Mouse (Mus musculus) intestine, postnatal 0 days (tissue): ENCODE measurements around the gene Nol4l. TPM values are rescaled to one million over a fixed set of nuclear protein-coding genes. Genes with fewer than 3 reads are reported as not detected.

Source experiments
- ATAC-seq: fragments of 200-750 bp; cut with Nextera tagmentation; 2 replicates; pipeline ENCODE4 v1.8.0; 2017; ENCODE audit warnings: mild to moderate bottlenecking, moderate TSS enrichment, moderate library complexity
- H3K27ac ChIP-seq: fragments of 300-500 bp; sonication (generic); 2 replicates; pipeline ENCODE4 v1.5.1; 2014; ENCODE audit warnings: mild to moderate bottlenecking, low read depth, low read length, moderate library complexity
- H3K27me3 ChIP-seq: fragments of 300-500 bp; sonication (generic); replicated peaks from 2 replicates; pipeline ENCODE4 v1.6.1; 2014; ENCODE audit warnings: low read length, mixed read lengths; ENCODE audit not compliant: control insufficient read depth, insufficient read depth
- H3K36me3 ChIP-seq: fragments of 300-500 bp; sonication (generic); 2 replicates; pipeline ENCODE4 v1.6.1; 2014; ENCODE audit warnings: mild to moderate bottlenecking, moderate library complexity; ENCODE audit not compliant: control insufficient read depth, insufficient read depth
- H3K4me1 ChIP-seq: fragments of 300-500 bp; sonication (generic); replicated peaks from 2 replicates; pipeline ENCODE4 v1.6.1; 2014; ENCODE audit warnings: antibody characterized with exemption, low read length, mixed read lengths; ENCODE audit not compliant: control insufficient read depth, insufficient read depth
- H3K4me2 ChIP-seq: fragments of 300-500 bp; sonication (generic); replicated peaks from 2 replicates; pipeline ENCODE4 v1.6.1; 2014; ENCODE audit warnings: low read depth, mild to moderate bottlenecking, moderate library complexity
- H3K4me3 ChIP-seq: fragments of 300-500 bp; sonication (generic); 2 replicates; pipeline ENCODE4 v1.5.1; 2014; ENCODE audit warnings: low read depth, low read length
- H3K9ac ChIP-seq: fragments of 300-500 bp; sonication (generic); 2 replicates; pipeline ENCODE4 v1.6.1; 2014; ENCODE audit warnings: mild to moderate bottlenecking, low read depth, low read length
- H3K9me3 ChIP-seq: fragments of 300-500 bp; sonication (generic); 2 replicates; pipeline ENCODE4 v1.6.1; 2016; ENCODE audit warnings: mixed run types; ENCODE audit not compliant: control insufficient read depth
- CTCF ChIP-seq: sonication (generic); IDR thresholded peaks from 2 replicates; pipeline ENCODE4 v1.5.1; 2016; ENCODE audit warnings: low read depth, mild to moderate bottlenecking, control low read depth, antibody characterized with exemption, moderate library complexity
- WGBS: fragments of 180-500 bp; shearing (Covaris S2); extraction: QIAGEN DNeasy Blood & Tissue Kit; methylation state at CpG from one replicate; pipeline ENCODE4 v1.1.7; 2014; 5-methylcytosine and 5-hydroxymethylcytosine counted together
- polyA plus RNA-seq: library from polyadenylated mRNA; unstranded; fragments of >200 nt; fragmentation: Nextera tagmentation; extraction: Ambion mirVana; gene quantifications from 2 replicates; pipeline ENCODE4 v1.2.1, GENCODE M21; 2015

Nol4l gene
- polyA plus RNA-seq, 1 experiment from 2014 or later: 21.9 TPM

DNA sequence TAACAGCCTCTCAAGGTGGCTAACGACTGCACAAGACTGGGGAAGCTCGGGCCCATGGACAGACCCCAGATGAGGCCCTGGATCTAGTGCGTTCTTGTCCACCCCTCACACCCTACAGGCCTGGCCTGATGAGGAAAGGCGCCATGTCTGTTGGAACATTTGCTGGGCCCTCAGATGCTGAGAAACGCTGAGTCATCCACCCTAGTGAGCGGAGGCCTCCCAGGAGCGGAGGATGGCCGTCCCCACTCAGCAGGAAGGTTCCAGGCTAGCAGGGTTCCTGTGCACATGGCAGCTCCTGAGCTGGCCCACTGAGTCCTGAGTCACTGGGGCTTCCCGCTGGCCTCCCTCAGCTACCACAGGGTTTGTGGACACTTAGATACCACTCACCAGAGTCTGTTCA is 9.7 kb downstream of the Nol4l start:
- no peak overlapping the region for H3K9ac ChIP-seq
- 73% methylated on average over 9 of the region's 9 CpGs for WGBS
- 0 out of 2 replicates have a peak, but pooled peaks cover under 1% of the 10 kb centered on the region for H3K4me1 ChIP-seq
- H3K4me2 ChIP-seq: no peak overlapping the region
- no peak overlapping the region for H3K27ac ChIP-seq
- TF ChIP-seq CTCF: no peak
- H3K36me3 ChIP-seq: no peaks in the 10 kb centered on the region
- no peak for ATAC-seq
- no peaks in the 10 kb centered on the region for H3K9me3 ChIP-seq
- H3K27me3 ChIP-seq: no peaks in the 10 kb centered on the region
- no peak overlapping the region for H3K4me3 ChIP-seq

DNA sequence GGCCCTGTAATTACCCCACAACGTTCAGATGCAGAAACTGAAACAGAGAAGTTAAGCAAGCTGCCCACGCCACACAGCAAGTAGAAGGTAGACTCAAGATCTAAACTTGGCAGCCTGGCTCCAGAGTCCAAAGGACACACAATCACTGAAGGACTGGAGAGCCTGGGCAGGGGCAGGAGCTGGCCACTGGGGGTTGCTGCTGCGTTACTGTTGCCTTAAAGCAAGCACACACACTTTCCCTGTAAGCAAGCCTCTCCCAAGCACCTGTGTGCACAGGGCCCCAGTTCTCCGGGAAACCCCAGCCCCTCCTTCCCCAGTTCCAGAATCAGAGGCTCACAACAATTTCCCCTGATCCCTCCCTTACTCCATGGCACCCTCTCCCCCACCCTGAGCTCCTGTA is 12.8 kb downstream of the Nol4l start:
- Histone ChIP-seq H3K36me3 (no peaks in the 10 kb centered on the region), H3K4me1 (no peaks in the 10 kb centered on the region), H3K4me2 (no peak overlapping the region), H3K9me3 (no peaks in the 10 kb centered on the region), H3K4me3 (no peak overlapping the region), H3K27me3 (no peaks in the 10 kb centered on the region), H3K9ac (no peak overlapping the region), H3K27ac (no peak overlapping the region)
- peak; percentile 79 for TF ChIP-seq CTCF
- 21% methylated on average over 4 of the region's 4 CpGs for WGBS
- peak; percentile 82 for ATAC-seq

GRCm38 (mm10) chr2:153515582-153515981 is 14.2 kb downstream of the Nol4l start:
- ATAC-seq: no peak
- 82% methylated on average over 6 of the region's 6 CpGs for WGBS
- Histone ChIP-seq H3K9me3 (no peaks in the 10 kb centered on the region), H3K27ac (no peak overlapping the region), H3K36me3 (no peaks in the 10 kb centered on the region), H3K9ac (no peak overlapping the region), H3K4me3 (no peak overlapping the region), H3K4me2 (no peak overlapping the region), H3K4me1 (no peaks in the 10 kb centered on the region), H3K27me3 (no peaks in the 10 kb centered on the region)
- no peak for TF ChIP-seq CTCF

- Histone ChIP-seq H3K4me2 (no peak overlapping the region), H3K36me3 (no peaks in the 10 kb centered on the region), H3K9ac (no peak overlapping the region), H3K4me3 (no peak overlapping the region), H3K27me3 (no peaks in the 10 kb centered on the region), H3K9me3 (no peaks in the 10 kb centered on the region), H3K4me1 (peaks cover under 1% of the 10 kb centered on the region), H3K27ac (no peak overlapping the region)
- no peak for ATAC-seq
- 76% methylated on average over 14 of the region's 14 CpGs for WGBS
- no peak for TF ChIP-seq CTCF
These were observed 15.0 kb downstream of the Nol4l start for GRCm38 (mm10) chr2:153514497-153515380.

DNA sequence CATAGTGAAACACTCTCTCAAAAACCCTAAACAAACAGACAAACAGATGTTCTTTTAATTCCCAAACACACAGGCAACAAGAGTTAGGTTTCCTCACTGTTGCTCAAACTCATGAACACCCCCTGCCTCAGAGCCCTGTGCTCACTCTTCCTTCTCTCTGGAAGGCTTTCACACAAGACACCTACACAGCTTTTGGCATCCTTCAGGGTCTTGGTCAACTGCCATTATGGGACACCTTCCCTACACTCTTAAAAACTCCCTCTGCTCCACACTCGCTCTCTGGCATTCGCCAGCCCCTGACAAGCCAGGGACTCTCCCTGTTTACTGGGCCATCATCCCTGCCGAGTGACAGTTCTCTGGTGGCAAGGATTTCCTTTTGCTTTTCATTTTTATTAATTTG is 15.8 kb downstream of the Nol4l start:
- peaks cover 5% of the 10 kb centered on the region for H3K4me1 ChIP-seq
- TF ChIP-seq CTCF: no peak
- WGBS: 90% methylated on average over 3 of the region's 3 CpGs
- no peaks in the 10 kb centered on the region for H3K36me3 ChIP-seq
- no peaks in the 10 kb centered on the region for H3K27me3 ChIP-seq
- no peak overlapping the region for H3K27ac ChIP-seq
- H3K9ac ChIP-seq: no peak overlapping the region
- H3K4me2 ChIP-seq: no peak overlapping the region
- H3K9me3 ChIP-seq: no peaks in the 10 kb centered on the region
- no peak overlapping the region for H3K4me3 ChIP-seq
- no peak for ATAC-seq

GRCm38 (mm10) chr2:153512416-153513323 is 17.1 kb downstream of the Nol4l start:
- no peak overlapping the region for H3K9ac ChIP-seq
- H3K4me2 ChIP-seq: no peak overlapping the region

More at GRCm38 (mm10) chr2:153512416-153513323, 17.1 kb downstream of the Nol4l start:
- H3K4me1 ChIP-seq: peaks cover 5% of the 10 kb centered on the region
- ATAC-seq: no peak
- no peak overlapping the region for H3K4me3 ChIP-seq
- H3K9me3 ChIP-seq: no peaks in the 10 kb centered on the region
- H3K27ac ChIP-seq: no peak overlapping the region
- no peak for TF ChIP-seq CTCF
- no peaks in the 10 kb centered on the region for H3K36me3 ChIP-seq
- WGBS: 82% methylated on average over 14 of the region's 14 CpGs
- no peaks in the 10 kb centered on the region for H3K27me3 ChIP-seq
